Mouse (Mus musculus) activated CD4-positive, CD25-positive, alpha-beta regulatory T cell, adult 4 months (primary cell): ENCODE measurements around the gene Psmd8. TPM values are rescaled to one million over a fixed set of nuclear protein-coding genes. Genes with fewer than 3 reads are reported as not detected.
"Not testable (repeated sequence)": the region's sequence is repeated elsewhere in the genome, so short reads cannot be mapped to it uniquely, and the experiment has no call there.

Experiments used
- ATAC-seq: one replicate; pipeline ENCODE4 v1.8.0; 2017
- polyA plus RNA-seq, 2 experiments: library from polyadenylated mRNA; unstranded; fragments of 100-300 nt; shearing (Covaris generic); gene quantifications; one replicate each; pipeline ENCODE4 v1.2.1; 2017

Gene Psmd8
- polyA plus RNA-seq, 2 experiments from 2014 or later = 214 to 229 TPM

GRCm38 (mm10) chr7:29170066-29170754, 10.3 kb downstream of the Psmd8 start, which contains the start of the genes Ggn and Spred3:
Gene Ggn, plus strand, starts transcription at chr7:29170210.
Gene Spred3, minus strand, starts transcription at chr7:29170411.
- peak; percentile 16 for ATAC-seq

GRCm38 (mm10) chr7:29169231-29170065, 11.1 kb downstream of the Psmd8 start:
- ATAC-seq = no peak

GRCm38 (mm10) chr7:29168791-29169230, 11.7 kb downstream of the Psmd8 start:
- ATAC-seq = no peak

- ATAC-seq = no peak
Observed at GRCm38 (mm10) chr7:29168121-29168695, 12.3 kb downstream of the Psmd8 start.

GRCm38 (mm10) chr7:29167656-29168055, 12.8 kb downstream of the Psmd8 start:
- ATAC-seq = no peak

- ATAC-seq = peak; percentile 61
Observed at GRCm38 (mm10) chr7:29162750-29163525, 17.6 kb downstream of the Psmd8 start.

- no peak for ATAC-seq
Observed at GRCm38 (mm10) chr7:29162294-29162693, 18.2 kb downstream of the Psmd8 start.

GRCm38 (mm10) chr7:29158264-29158663, 22.2 kb downstream of the Psmd8 start:
- ATAC-seq = no peak

GRCm38 (mm10) chr7:29155838-29156782, 24.4 kb downstream of the Psmd8 start, which contains the start of gene Fam98c:
Gene Fam98c, minus strand, starts transcription at chr7:29156234.
- peak; percentile 83 for ATAC-seq

GRCm38 (mm10) chr7:29155196-29155837, 25.2 kb downstream of the Psmd8 start:
- ATAC-seq = peak; percentile 67

- ATAC-seq = no peak
Observed at GRCm38 (mm10) chr7:29154018-29154720, 26.3 kb downstream of the Psmd8 start.

GRCm38 (mm10) chr7:29151486-29151885, 29.0 kb downstream of the Psmd8 start:
- ATAC-seq = no peak

GRCm38 (mm10) chr7:29148771-29149170, 31.7 kb downstream of the Psmd8 start:
- no peak for ATAC-seq

GRCm38 (mm10) chr7:29146625-29147367, 33.7 kb downstream of the Psmd8 start:
- ATAC-seq = no peak

GRCm38 (mm10) chr7:29144006-29144405, 36.5 kb downstream of the Psmd8 start:
- no peak for ATAC-seq

- ATAC-seq = peak; percentile 86
Observed at GRCm38 (mm10) chr7:29141416-29141815, 39.1 kb downstream of the Psmd8 start.

- not testable (repeated sequence) for ATAC-seq
Observed at GRCm38 (mm10) chr7:29139237-29139636, 41.3 kb downstream of the Psmd8 start.

GRCm38 (mm10) chr7:29137429-29137828, 43.1 kb downstream of the Psmd8 start:
- no peak for ATAC-seq

GRCm38 (mm10) chr7:29134693-29135386, 45.7 kb downstream of the Psmd8 start, which contains the start of gene Rasgrp4:
Gene Rasgrp4, plus strand, starts transcription at chr7:29134851.
- peak; percentile 87 for ATAC-seq
